Mouse (Mus musculus) left cerebral cortex, adult 9 months (tissue): ENCODE measurements around the gene Catsperz.

Experiments used
- DNase-seq, 2 experiments: peaks; one replicate each; pipeline ENCODE4 v3.0.0; 2022; ENCODE audit warnings: low spot score in 2 of 2

Gene Catsperz

GRCm38 (mm10) chr19:6924461-6925306 is 496 bp downstream of the Catsperz start:
- peak in 1 of 2 experiments; percentile 91 for DNase-seq

- no peak for DNase-seq
These were observed 2.1 kb downstream of the Catsperz start for GRCm38 (mm10) chr19:6922901-6923735.

DNA sequence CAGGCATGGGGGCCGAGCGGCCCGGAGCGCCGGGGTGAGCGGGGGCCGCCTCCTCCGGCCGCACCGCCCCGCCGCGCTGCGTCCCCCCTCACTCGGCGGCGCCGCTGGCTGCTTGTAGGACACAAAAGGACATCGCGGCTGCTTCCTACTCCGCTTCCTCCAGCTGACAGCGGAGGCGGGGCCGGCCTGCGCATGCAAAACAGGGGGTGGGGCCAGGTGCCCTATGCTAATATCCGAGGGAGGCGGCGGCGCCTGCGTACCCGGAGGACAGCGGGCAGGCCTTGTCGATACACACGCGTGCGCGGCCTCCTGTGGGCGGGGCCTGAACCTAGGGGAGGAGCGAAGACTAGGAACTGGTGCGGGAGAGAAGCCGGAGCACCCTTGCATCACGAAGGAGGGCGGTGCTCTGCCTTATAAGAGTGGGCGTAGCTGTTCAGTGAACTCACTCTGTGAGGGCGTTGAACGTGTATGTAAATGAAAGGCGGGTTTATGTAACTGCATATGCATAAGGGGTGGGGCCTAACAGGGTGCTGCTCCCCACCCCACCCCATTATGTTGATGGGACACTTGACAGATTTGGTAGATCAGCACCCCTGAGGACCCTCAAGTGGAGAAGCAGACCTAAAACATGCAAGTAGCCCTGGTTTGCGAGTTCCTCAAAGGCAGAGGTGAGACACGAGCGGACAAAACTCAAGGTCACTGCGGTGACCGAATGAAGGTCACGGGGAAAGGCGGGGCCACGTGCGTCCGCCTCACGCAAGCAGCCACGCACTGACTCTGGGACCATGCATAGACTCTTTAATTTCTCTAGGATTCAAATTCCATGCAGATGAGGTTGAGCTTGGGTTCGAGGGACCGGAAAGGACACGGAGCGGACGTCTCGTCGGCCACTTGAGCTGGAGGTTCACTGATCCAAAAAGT is 3.3 kb downstream of the Catsperz start, which contains the start of gene Esrra:
Gene Esrra, minus strand, starts transcription at position 167 of the 921 bp plus-strand sequence.
- peak; percentile 100 for DNase-seq

DNA sequence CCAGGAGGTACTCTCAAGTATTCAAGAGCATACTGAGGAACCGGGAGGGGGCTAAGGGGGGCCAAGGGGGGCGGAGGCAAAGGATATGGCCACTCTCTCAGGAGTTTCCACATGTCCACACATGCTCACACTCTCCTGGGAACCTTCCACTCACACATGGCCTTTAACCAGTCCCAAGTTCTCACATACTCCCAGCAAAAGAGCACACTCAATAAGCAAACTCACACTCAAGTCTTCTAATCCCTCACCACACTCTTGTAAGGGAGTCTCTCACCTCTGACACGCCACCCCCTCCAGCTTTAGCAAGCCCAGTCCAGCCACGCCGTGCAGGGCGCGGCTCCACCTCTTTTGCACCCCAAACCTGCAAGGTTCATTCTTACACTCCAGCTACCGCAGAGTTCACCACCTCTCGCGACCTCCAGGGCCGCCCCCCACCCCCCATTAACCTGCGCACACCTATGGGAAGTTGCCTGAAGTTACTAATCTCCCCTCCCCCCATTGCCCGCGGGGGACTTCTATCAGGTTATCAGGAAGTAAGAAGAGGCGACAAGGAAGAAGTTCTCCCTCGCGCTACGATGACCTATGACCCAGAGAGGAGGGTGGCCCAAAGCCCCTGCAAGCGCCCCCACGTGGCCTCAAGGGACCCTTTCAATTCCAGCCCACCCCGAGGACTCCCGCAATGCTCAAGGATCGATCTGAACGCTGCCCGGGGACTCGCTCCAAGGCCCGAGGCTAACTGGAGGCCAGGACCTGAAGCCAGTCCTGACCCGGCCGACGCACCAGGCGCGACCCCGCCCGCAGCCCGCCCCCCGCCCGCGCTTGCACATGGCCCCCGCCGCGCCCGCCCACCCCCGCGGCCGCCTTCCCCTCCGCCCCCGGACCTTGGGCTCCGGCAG is 4.2 kb downstream of the Catsperz start:
- peak in 1 of 2 experiments; percentile 46 for DNase-seq

DNA sequence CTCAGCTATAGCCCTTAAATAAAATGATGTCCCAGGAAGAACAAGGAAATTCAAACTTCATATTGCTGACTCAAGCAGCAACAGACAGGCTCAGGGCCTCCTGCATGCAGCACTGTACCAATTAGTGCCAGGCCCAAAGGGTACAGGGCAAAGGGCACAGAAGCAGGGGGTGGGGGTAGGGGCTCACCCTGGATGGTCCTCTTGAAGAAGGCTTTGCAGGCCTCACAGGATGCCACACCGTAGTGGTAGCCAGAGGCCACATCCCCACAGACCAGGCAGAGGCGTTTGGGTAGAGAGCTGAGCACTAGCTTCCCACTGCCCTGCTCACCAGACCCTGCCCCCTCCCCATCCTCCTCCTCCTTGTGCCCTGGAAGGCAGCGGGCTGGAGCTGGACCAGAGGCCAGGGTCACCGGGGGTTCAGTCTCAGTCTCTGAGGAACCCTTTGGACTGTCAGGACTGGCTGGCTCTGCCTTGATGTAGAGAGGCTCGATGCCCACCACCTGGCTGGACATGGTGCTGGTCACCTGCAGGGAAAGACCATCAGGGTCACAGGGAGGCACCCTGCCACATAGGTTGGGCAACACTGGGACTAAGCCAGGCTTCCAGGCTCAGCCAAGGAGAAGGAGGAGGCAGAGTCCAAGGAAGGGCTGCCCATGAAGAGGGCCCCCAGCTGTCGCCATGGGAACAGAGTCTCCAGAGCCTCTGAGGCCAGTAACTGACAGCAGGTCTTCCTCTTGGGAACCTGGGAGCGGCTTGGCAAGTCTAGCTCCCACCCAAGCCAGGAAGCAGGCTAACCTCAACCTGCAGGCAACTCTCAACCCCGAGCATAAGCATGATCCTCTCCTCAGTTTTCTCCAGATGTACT is 5.1 kb downstream of the Catsperz start:
- DNase-seq: no peak

GRCm38 (mm10) chr19:6919431-6919830 is 5.7 kb downstream of the Catsperz start:
- DNase-seq: no peak

GRCm38 (mm10) chr19:6918321-6918720 is 6.9 kb downstream of the Catsperz start:
- DNase-seq: no peak

DNA sequence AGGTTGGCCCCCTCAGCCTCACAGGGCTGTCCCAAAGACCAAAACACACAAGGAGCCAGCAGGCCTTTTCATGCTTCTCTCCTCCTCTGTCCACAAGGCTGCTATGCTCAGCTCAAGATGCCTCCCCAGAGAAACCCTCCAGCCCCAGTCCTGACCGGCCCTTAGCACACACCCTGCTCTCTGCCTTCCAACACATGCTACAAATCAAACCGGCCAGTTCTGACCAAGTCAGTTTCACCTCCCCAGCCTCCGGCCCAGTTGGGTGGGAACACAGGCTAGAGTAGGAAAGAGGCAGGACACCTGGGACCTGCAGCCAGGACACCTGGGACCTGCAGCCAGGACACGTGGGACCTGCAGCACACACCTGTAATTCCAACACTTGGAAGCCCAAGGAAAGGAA is 8.7 kb downstream of the Catsperz start:
- no peak for DNase-seq

GRCm38 (mm10) chr19:6915276-6915675 is 9.9 kb downstream of the Catsperz start:
- no peak for DNase-seq

DNA sequence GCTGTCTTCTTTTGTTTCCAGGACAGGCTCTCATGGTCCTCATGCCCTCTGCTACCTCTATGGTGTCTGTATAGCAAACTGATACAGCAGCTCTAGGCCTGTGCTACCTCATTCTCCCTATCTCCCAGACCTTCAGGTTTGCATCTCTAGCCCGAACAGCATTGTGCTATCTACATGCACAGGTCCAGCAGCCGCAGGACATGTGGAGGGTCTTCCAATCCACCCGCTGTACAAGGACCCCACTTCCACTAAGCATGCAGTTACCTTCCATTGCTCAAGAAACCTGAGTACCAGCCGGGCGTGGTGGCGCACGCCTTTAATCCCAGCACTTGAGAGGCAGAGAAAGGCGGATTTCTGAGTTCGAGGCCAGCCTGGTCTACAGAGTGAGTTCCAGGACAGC is 10.6 kb downstream of the Catsperz start:
- DNase-seq: no peak

DNA sequence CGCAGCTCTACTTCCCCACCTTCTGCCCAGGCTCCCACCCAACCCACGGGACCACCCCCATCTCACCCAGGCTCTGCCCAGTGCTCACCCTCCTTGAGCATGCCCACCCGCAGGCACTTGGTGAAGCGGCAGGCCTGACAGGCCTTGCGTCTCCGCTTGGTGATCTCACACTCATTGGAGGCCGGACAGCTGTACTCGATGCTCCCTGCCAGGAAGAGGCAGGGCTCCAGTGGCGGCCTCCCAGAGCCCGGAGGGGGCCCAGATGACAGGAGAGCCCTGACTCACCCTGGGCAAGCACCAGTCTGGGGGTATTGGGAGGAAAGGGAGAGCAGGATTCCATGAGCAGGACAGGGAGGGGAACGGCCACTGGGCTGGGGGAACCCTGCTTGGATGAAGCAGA is 11.2 kb downstream of the Catsperz start:
- DNase-seq: no peak

GRCm38 (mm10) chr19:6913036-6913435 is 12.1 kb downstream of the Catsperz start:
- DNase-seq: no peak

DNA sequence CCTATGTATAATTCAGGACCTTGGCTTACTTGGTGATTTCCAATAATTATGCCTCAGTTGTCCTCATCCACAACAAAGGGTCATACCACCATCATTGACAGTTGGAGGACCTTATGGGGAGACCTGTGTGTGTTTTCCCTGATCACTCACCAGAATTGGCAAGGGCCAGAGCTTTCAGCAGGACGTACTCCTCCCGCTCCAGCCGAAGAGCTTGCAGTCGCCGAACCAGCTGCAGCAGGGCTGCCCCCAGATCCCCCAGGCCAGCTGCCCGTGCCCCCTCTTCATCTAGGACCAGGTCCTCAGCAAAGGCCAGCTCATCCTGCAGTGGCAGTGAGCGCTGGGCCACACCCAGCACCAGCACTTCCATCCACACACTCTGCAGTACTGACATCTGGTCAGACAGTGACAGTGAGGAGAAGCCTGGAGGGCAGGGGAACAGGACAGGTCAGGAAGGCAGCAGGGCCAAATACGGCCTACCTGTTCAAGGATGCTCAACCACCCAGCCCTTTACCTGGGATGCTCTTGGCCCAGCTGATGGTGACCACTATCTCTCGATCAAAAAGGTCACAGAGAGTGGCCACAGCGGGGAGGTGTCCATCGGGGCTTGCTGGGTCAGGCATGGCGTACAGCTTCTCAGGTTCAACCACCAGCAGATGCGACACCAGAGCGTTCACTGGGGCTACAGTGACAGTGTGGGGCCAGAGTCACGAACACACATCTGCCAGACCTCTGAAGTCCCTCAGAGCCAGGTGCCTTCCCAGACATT is 12.8 kb downstream of the Catsperz start:
- no peak for DNase-seq

DNA sequence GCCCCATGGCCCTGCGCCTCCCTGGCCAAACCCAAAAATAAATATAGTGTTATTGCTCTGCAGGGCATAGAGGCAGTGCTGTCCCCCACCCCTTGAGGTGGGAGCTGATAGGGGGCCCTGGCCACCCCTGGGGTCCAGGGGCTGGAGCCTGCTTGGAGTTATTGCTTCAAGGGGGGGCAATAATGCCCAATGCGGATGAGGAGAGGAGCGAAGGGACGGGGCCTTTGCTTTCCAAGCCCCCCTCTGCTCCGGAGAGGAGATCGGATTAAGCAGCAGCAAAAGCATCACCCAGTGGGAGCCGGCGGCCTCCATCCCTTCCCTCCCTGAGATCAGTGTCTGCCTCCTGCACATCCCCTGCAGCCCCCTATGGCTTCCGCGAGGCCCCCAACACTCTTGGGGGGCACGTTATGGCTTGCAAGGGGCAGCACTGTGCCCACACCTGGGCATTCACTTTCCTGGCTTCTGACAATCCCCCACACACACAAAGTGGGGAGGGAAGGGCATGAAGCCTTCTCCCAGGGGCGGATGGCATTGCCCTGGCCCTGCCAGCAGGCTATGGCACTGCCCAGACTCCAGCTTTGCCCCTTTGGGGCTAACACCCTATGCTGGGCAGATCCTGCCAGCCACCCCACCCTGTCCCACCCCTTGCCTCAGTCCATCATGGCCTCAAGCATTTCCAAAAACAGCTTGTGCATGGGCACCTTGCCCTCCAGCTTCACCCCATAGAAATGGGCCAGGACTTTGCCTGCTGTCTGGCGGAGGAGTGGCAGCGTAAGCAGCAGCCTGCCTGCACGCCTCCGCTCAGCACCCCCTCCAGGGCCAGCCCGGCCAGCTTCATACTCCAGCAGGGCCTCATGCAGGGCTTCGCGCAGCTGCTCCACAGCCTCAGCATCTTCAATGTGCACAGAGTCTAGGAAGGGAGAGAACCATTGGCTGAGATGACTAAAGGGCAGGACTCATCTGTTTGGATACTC is 13.8 kb downstream of the Catsperz start:
- no peak for DNase-seq

DNA sequence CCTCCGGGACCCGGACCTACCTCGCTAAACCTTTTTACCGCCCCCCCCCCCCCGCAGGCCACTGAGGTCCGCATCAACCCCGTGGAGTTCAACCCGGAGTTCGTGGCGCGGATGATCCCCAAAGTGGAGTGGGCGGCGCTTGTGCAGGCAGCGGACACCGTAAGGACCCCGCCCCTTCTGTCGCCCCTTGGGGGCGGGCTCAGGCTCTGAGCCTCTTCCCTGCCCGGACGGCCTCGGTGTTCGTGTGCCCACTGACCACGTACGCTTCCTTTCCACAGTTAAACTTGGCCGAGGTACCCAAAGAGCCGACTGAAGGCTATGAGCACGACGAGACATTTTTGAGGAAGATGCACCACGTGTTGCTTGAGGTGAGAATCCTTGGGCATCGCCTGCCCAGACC is 14.9 kb downstream of the Catsperz start:
- peak in 1 of 2 experiments; percentile 45 for DNase-seq

GRCm38 (mm10) chr19:6909507-6910289 is 15.5 kb downstream of the Catsperz start, which contains the start of the genes Trmt112 and Prdx5:
TSS of gene Trmt112 (plus strand) at chr19:6909698.
TSS of gene Prdx5 (minus strand) at chr19:6910106.
- DNase-seq: peak; percentile 92 to 94

DNA sequence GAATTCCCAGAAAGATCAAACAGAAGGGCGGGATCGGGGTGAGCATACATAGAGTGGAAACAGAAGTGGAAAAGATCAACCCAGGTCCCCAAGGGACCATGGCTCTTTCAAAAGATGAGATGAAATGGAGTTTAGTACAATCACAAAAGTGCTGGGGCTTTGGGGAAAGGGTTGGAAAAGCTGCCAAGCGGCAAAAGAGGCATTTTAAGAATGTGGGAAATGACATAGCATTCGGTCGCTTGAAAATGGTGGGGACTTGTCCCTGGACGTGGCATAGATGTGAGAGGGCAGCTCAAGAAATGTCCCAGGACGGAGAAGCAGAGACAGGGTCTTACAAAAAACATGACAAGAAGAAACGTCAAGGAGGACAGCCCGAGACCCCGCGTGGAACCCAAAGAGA is 16.2 kb downstream of the Catsperz start:
- peak in 1 of 2 experiments; percentile 16 for DNase-seq
